In genomic region chr11:98968079-98968478, GRCm38 (mm10) we compare ENCODE assay signal across 9 mouse cellular contexts. TPM values are rescaled to one million over a fixed set of nuclear protein-coding genes. Genes with fewer than 3 reads are reported as not detected.
DNase-seq lines count a peak whose midpoint lies in the region; ATAC-seq lines count a peak whose summit lies in the region.
"Had no signal": no experiment of that assay in that cellular context is flagged by ENCODE, and none has a peak within 500 bp of the region (broad histone marks: within the 10 kb centered on the region; RNA-seq: fewer than 3 reads in every experiment).

No protein-coding gene starts in this region.

- H3K36me3 ChIP-seq in kidney, embryonic 16.5 days (ENCODE audit: insufficient read depth, low read length), result peaks cover 49% of the 10 kb centered on the region
- peaks cover 63% of the 10 kb centered on the region for H3K36me3 ChIP-seq in embryonic facial prominence, embryonic 14.5 days (ENCODE audit: control insufficient read depth, insufficient read depth, low read length)
- H3K36me3 ChIP-seq in hindbrain, embryonic 10.5 days, result peaks cover 51% of the 10 kb centered on the region

- no peaks in the 10 kb centered on the region for H3K9me3 ChIP-seq in kidney, embryonic 16.5 days (ENCODE audit: low read length)
- H3K9me3 ChIP-seq in embryonic facial prominence, embryonic 14.5 days (ENCODE audit: control insufficient read depth, low read length), result no peaks in the 10 kb centered on the region
- H3K9me3 ChIP-seq in hindbrain, embryonic 10.5 days, result no peaks in the 10 kb centered on the region

- H3K9ac ChIP-seq in kidney, embryonic 16.5 days (replicated peaks; ENCODE audit: low read length), result peak overlapping the region; percentile 26; the same call in 1 of the 2 replicates
- 0 out of 2 replicates have a peak overlapping the region, but pooled peaks have one; percentile 8 for H3K9ac ChIP-seq in embryonic facial prominence, embryonic 14.5 days (ENCODE audit: low read depth, low read length)

- peaks cover 83% of the 10 kb centered on the region for H3K4me1 ChIP-seq in kidney, embryonic 16.5 days (ENCODE audit: insufficient read depth, low read length)
- peaks cover 79% of the 10 kb centered on the region for H3K4me1 ChIP-seq in embryonic facial prominence, embryonic 14.5 days (ENCODE audit: control insufficient read depth, insufficient read depth, low read length)
- peaks cover 93% of the 10 kb centered on the region for H3K4me1 ChIP-seq in hindbrain, embryonic 10.5 days (replicated peaks)

- 64% methylated on average over 16 of the region's 16 CpGs for WGBS in kidney, embryonic 16.5 days
- 54% methylated on average over 15 of the region's 16 CpGs for WGBS in embryonic facial prominence, embryonic 14.5 days
- 73% methylated on average over 16 of the region's 16 CpGs for WGBS in hindbrain, embryonic 10.5 days

- no peak overlapping the region for H3K4me3 ChIP-seq in kidney, embryonic 16.5 days (ENCODE audit: low read length)
- no peak overlapping the region for H3K4me3 ChIP-seq in embryonic facial prominence, embryonic 14.5 days (ENCODE audit: low read depth, low read length)
- peak overlapping the region; percentile 83 for H3K4me3 ChIP-seq in hindbrain, embryonic 10.5 days

- no peak for DNase-seq in kidney, postnatal 4 days
- DNase-seq in embryonic facial prominence, embryonic 14.5 days (ENCODE audit: low spot score), result no peak
- DNase-seq in hindbrain, embryonic 10.5 days (ENCODE audit: low spot score), result peak; percentile 7
- peak; percentile 23 for DNase-seq in naive thymus-derived CD4-positive, alpha-beta T cell, adult 2 months (ENCODE audit: low read depth)
- DNase-seq in right cerebral cortex, adult 2 months (ENCODE audit: low spot score in 2 of 2), result no peak
- DNase-seq in frontal cortex, adult 2 months (ENCODE audit: extremely low spot score in 1 of 2, low spot score in 1 of 2), result no peak
- DNase-seq in spleen, adult 12 weeks (ENCODE audit: low spot score), result no peak

- no peak for ATAC-seq in kidney, embryonic 16.5 days (ENCODE audit: low FRiP score, low TSS enrichment)
- ATAC-seq in embryonic facial prominence, embryonic 14.5 days (ENCODE audit: low read depth), result no peak

- peak overlapping the region; percentile 68 for H3K27ac ChIP-seq in kidney, embryonic 16.5 days (ENCODE audit: low read length)
- peak overlapping the region; percentile 68 for H3K27ac ChIP-seq in embryonic facial prominence, embryonic 14.5 days (replicated peaks; ENCODE audit: low read depth, low read length)
- H3K27ac ChIP-seq in hindbrain, embryonic 10.5 days, result peak overlapping the region; percentile 93

- no peaks in the 10 kb centered on the region for H3K27me3 ChIP-seq in kidney, embryonic 16.5 days (ENCODE audit: insufficient read depth, low read length)
- no peaks in the 10 kb centered on the region for H3K27me3 ChIP-seq in embryonic facial prominence, embryonic 14.5 days (replicated peaks; ENCODE audit: control insufficient read depth, insufficient read depth, low read length)
- H3K27me3 ChIP-seq in hindbrain, embryonic 10.5 days (ENCODE audit: insufficient read depth, poor library complexity, severe bottlenecking), result peaks cover 9% of the 10 kb centered on the region; the same call in 1 of the 2 replicates

- no peak overlapping the region for H3K4me2 ChIP-seq in kidney, embryonic 16.5 days (replicated peaks; ENCODE audit: low read depth, low read length)
- no peak overlapping the region for H3K4me2 ChIP-seq in embryonic facial prominence, embryonic 14.5 days (ENCODE audit: low read depth, low read length)

RNA-seq across cellular contexts. Expression of gene Gjd3, which starts 14.7 kb away (rescaled TPM):
- polyA plus RNA-seq in kidney, embryonic 16.5 days (2015; fragmentation: Nextera tagmentation; extraction: Ambion mirVana), result 0.59 TPM in 1 of 2 replicates, not detected in the other
- 0.34 and 0.56 TPM in 2 replicates for polyA plus RNA-seq in embryonic facial prominence, embryonic 14.5 days (2014; fragmentation: Nextera tagmentation; extraction: Ambion mirVana)
- 0.44 TPM in 1 of 2 replicates, not detected in the other for polyA plus RNA-seq in hindbrain, embryonic 10.5 days (2016; fragmentation: Nextera tagmentation; extraction: Ambion mirVana)
- 2.9 and 3.3 TPM in 2 replicates for polyA plus RNA-seq in frontal cortex, adult 2 months (2012; rRNA removed)
- polyA plus RNA-seq: limb, embryonic 11.5 days had no signal

RNA-seq across cellular contexts. Expression of gene Rara, which starts 40.5 kb away (rescaled TPM):
- polyA plus RNA-seq in kidney, embryonic 16.5 days (2015; fragmentation: Nextera tagmentation; extraction: Ambion mirVana), result 31.4 and 32.5 TPM in 2 replicates
- 46.4 and 50.3 TPM in 2 replicates for polyA plus RNA-seq in embryonic facial prominence, embryonic 14.5 days (2014; fragmentation: Nextera tagmentation; extraction: Ambion mirVana)
- polyA plus RNA-seq in hindbrain, embryonic 10.5 days (2016; fragmentation: Nextera tagmentation; extraction: Ambion mirVana), result 28.4 and 53.7 TPM in 2 replicates
- polyA plus RNA-seq in frontal cortex, adult 2 months (2012; rRNA removed), result 6.4 and 7.9 TPM in 2 replicates

RNA-seq across cellular contexts. Expression of gene Top2a, which starts 55.9 kb away (rescaled TPM):
- polyA plus RNA-seq in kidney, embryonic 16.5 days (2015; fragmentation: Nextera tagmentation; extraction: Ambion mirVana), result 213 and 252 TPM in 2 replicates
- polyA plus RNA-seq in embryonic facial prominence, embryonic 14.5 days (2014; fragmentation: Nextera tagmentation; extraction: Ambion mirVana), result 181 and 201 TPM in 2 replicates
- polyA plus RNA-seq in hindbrain, embryonic 10.5 days (2016; fragmentation: Nextera tagmentation; extraction: Ambion mirVana), result 225 and 320 TPM in 2 replicates
- polyA plus RNA-seq in frontal cortex, adult 2 months (2012; rRNA removed), result 2.1 and 3.1 TPM in 2 replicates

Comparison
In these comparisons a context has a peak if more than half of its experiments do, and no peak if none do; other contexts are left out.
1. DNase-seq: peak in hindbrain, embryonic 10.5 days (single experiment) and naive thymus-derived CD4-positive, alpha-beta T cell, adult 2 months (single experiment); none in kidney, postnatal 4 days (0 of 2), embryonic facial prominence, embryonic 14.5 days (single experiment), right cerebral cortex, adult 2 months (0 of 2), frontal cortex, adult 2 months (0 of 2) and spleen, adult 12 weeks (single experiment).
2. RNA of gene Top2a, which starts 55.9 kb away (polyA plus RNA-seq): 225 to 320 TPM in hindbrain, embryonic 10.5 days, 213 to 252 TPM in kidney, embryonic 16.5 days and 181 to 201 TPM in embryonic facial prominence, embryonic 14.5 days; 2.1 to 3.1 TPM in frontal cortex, adult 2 months; every median in the first group is over 10 times any median in the second.
3. Peak in every context shown above with its lines, with median percentiles within 50 percentile points of each other: H3K27ac ChIP-seq.